7 mouse cellular contexts compared by ENCODE assay signal in the genomic region with DNA sequence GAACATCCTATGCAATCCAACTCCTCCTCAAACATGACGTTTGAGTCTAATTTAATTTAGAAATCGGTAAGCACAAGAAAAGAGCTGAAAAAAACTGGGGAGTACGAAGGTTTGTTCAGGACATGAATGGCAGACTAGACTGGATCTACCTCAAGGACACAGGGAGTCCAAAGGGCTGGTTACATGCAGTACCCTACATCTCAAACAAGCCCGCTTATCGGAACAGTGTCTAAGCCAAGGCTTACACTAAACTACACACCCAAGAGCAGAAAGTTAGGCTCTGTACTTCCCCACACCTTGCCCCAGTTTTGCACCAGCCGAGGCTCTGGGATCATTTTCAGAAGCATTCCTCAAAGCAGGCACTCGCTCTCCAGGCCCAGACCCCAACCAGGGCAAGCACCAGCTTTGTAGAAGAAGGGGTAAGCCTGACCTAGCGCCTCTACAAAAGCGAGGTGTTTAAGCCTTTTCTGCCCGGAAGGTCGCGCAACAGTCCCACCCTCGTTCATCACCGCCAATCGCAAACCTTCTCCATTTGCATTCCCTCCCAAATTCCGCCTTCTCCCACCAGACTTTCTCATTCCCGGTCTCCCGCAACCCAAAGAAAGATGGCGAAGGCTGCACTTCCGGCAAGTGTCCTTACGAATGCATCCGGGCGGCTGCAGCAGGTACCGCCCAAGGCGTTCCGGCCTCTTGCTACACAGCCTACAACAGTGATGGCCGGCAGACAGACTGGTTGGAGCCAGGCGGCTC. TPM values are rescaled to one million over a fixed set of nuclear protein-coding genes. Genes with fewer than 3 reads are reported as not detected.
DNase-seq lines count a peak whose midpoint lies in the region; ATAC-seq lines count a peak whose summit lies in the region.

A gene (minus strand): TSS at position 613 of the 750 bp plus-strand sequence.
A gene (plus strand): TSS at position 664 of the 750 bp plus-strand sequence.

- H3K27me3 ChIP-seq in intestine, embryonic 16.5 days (replicated peaks; ENCODE audit: control insufficient read depth, insufficient read depth, low read length) = no peaks in the 10 kb centered on the region
- no peaks in the 10 kb centered on the region for H3K27me3 ChIP-seq in midbrain, embryonic 11.5 days (ENCODE audit: control insufficient read depth, insufficient read depth, low read length)

- peak; percentile 95 for ATAC-seq in intestine, embryonic 16.5 days
- peak; percentile 97 for ATAC-seq in midbrain, embryonic 11.5 days (ENCODE audit: low FRiP score)

- WGBS in intestine, embryonic 16.5 days = 2% methylated on average over 28 of the region's 28 CpGs
- 3% methylated on average over 28 of the region's 28 CpGs for WGBS in midbrain, embryonic 11.5 days

- H3K9me3 ChIP-seq in intestine, embryonic 16.5 days (ENCODE audit: control insufficient read depth, low read length) = no peaks in the 10 kb centered on the region
- H3K9me3 ChIP-seq in midbrain, embryonic 11.5 days (ENCODE audit: control insufficient read depth, low read length) = no peaks in the 10 kb centered on the region

- H3K36me3 ChIP-seq in intestine, embryonic 16.5 days (ENCODE audit: control insufficient read depth, insufficient read depth, low read length) = peaks cover 6% of the 10 kb centered on the region; the same call in 1 of the 2 replicates
- peaks cover 3% of the 10 kb centered on the region; the same call in 1 of the 2 replicates for H3K36me3 ChIP-seq in midbrain, embryonic 11.5 days (ENCODE audit: control insufficient read depth, insufficient read depth, low read length)

- DNase-seq in adrenal gland, adult 8-10 months = peak; percentile 94
- peak; percentile 98 for DNase-seq in embryo, embryonic 9.5 days (ENCODE audit: extremely low spot score)
- DNase-seq in gastrocnemius, postnatal 4 days (ENCODE audit: low spot score in 2 of 2) = peak; percentile 77 to 89
- DNase-seq in left cerebral cortex, postnatal 36 days (ENCODE audit: low spot score in 2 of 2) = peak; percentile 96 to 98
- peak; percentile 99 for DNase-seq in midbrain, embryonic 11.5 days (ENCODE audit: low spot score, missing footprints)
- peak; percentile 90 for DNase-seq in skeletal muscle tissue, adult 2 months (ENCODE audit: low read depth, low spot score)

- intact Hi-C loops in left cerebral cortex, postnatal 36 days (cut with DNase I) = loop anchor here (2.0 to 5.0 kb wide), 3 partner anchors 14 to 35 kb away; a partner anchor contains a TSS

- peaks cover 13% of the 10 kb centered on the region for H3K4me1 ChIP-seq in intestine, embryonic 16.5 days (ENCODE audit: control insufficient read depth, insufficient read depth, low read length)
- H3K4me1 ChIP-seq in midbrain, embryonic 11.5 days (ENCODE audit: control insufficient read depth, insufficient read depth, low read length) = peaks cover 10% of the 10 kb centered on the region; the same call in 1 of the 2 replicates

- peak within 1 kb of the TSS; percentile 95 for H3K9ac ChIP-seq in intestine, embryonic 16.5 days (ENCODE audit: low read depth, low read length)
- peak within 1 kb of the TSS; percentile 89 for H3K9ac ChIP-seq in midbrain, embryonic 11.5 days (ENCODE audit: low read length)

- H3K27ac ChIP-seq in intestine, embryonic 16.5 days (ENCODE audit: low read length) = peak within 1 kb of the TSS; percentile 99
- peak within 1 kb of the TSS; percentile 88 for H3K27ac ChIP-seq in midbrain, embryonic 11.5 days (ENCODE audit: low read depth, low read length)

- peak within 1 kb of the TSS; percentile 90 for H3K4me3 ChIP-seq in intestine, embryonic 16.5 days (ENCODE audit: low read length)
- peak within 1 kb of the TSS; percentile 72 for H3K4me3 ChIP-seq in midbrain, embryonic 11.5 days (ENCODE audit: low read depth, low read length)

- peak within 1 kb of the TSS; percentile 74 for H3K4me2 ChIP-seq in intestine, embryonic 16.5 days (ENCODE audit: low read depth, low read length)
- H3K4me2 ChIP-seq in midbrain, embryonic 11.5 days = peak within 1 kb of the TSS; percentile 79

RNA-seq across cellular contexts. Expression of the first gene that starts in this region (rescaled TPM):
- total RNA-seq in adrenal gland, adult 8-10 months (2022) = 10 to 100 TPM; 21.1 to 32.1 (median 25.4) TPM
- total RNA-seq in gastrocnemius, postnatal 4 days (2021) = 1 to 10 TPM; 2.4 to 4.5 TPM
- polyA plus RNA-seq in intestine, embryonic 16.5 days (2015; fragmentation: Nextera tagmentation; extraction: Ambion mirVana) = 21.8 and 24.2 TPM in 2 replicates
- total RNA-seq in left cerebral cortex, postnatal 36 days (2021) = 1 to 10 TPM; 3.1 to 4.2 TPM
- polyA plus RNA-seq in midbrain, embryonic 11.5 days (2014; fragmentation: Nextera tagmentation; extraction: Ambion mirVana) = 1.7 and 1.9 TPM in 2 replicates

RNA-seq across cellular contexts. Expression of the second gene that starts in this region (rescaled TPM):
- total RNA-seq in adrenal gland, adult 8-10 months (2022) = 10 to 100 TPM; 44.7 to 74.7 (median 57.5) TPM
- 10 to 100 TPM; 19.5 to 21.8 TPM for total RNA-seq in gastrocnemius, postnatal 4 days (2021)
- 20.4 and 22.9 TPM in 2 replicates for polyA plus RNA-seq in intestine, embryonic 16.5 days (2015; fragmentation: Nextera tagmentation; extraction: Ambion mirVana)
- total RNA-seq in left cerebral cortex, postnatal 36 days (2021) = 10 to 100 TPM; 44.5 to 46.9 TPM
- polyA plus RNA-seq in midbrain, embryonic 11.5 days (2014; fragmentation: Nextera tagmentation; extraction: Ambion mirVana) = 34.6 and 38.8 TPM in 2 replicates

Comparison
In these comparisons a context has a peak if more than half of its experiments do, and no peak if none do; other contexts are left out.
1. Peak in every context shown above with its lines: DNase-seq, ATAC-seq, H3K4me3 ChIP-seq and H3K27ac ChIP-seq.
2. RNA of the first gene that starts in this region (total RNA-seq): 21.1 to 32.1 TPM in adrenal gland, adult 8-10 months; 2.4 to 4.5 TPM in gastrocnemius, postnatal 4 days and 3.1 to 4.2 TPM in left cerebral cortex, postnatal 36 days; every median in the first group is over 4 times any median in the second.